Mouse (Mus musculus): ENCODE results near the gene Hsd17b13.

DNA sequence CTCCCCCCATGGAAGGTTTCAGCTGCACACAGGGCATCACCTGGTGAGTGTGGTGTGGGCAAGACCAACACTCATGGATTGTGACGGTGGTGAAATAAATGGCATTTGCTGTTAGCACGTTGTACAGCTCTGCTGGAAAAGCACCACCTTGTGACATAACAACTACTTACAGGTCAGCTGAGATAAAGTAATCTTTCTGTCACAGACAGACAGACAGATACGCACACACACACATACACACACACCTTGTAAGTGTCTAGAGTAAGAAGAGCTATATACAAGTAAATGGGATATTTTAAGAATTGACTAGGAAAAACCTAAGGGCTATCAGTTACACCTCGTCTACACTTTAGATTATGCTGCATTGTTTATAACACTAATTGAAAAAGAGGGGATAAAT, 17.5 kb upstream of the Hsd17b13 start:
- no peak for TF ChIP-seq CTCF (IDR thresholded peaks at IDR 0.05; ENCODE audit: low read depth)
- TF ChIP-seq EP300 (IDR thresholded peaks at IDR 0.05; ENCODE audit: low read depth): peak; percentile 68
